Mouse (Mus musculus) ES-Bruce4 (cell line): ENCODE measurements around the gene Wscd2.

Experiments used
- CTCF ChIP-seq: IDR thresholded peaks from one replicate; pipeline ENCODE4 v1.8.1; 2011; ENCODE audit warnings: low read depth, low read length
- POLR2A ChIP-seq: IDR thresholded peaks from one replicate; pipeline ENCODE4 v1.8.1; 2011; ENCODE audit warnings: low read length; ENCODE audit not compliant: insufficient read depth

DNA sequence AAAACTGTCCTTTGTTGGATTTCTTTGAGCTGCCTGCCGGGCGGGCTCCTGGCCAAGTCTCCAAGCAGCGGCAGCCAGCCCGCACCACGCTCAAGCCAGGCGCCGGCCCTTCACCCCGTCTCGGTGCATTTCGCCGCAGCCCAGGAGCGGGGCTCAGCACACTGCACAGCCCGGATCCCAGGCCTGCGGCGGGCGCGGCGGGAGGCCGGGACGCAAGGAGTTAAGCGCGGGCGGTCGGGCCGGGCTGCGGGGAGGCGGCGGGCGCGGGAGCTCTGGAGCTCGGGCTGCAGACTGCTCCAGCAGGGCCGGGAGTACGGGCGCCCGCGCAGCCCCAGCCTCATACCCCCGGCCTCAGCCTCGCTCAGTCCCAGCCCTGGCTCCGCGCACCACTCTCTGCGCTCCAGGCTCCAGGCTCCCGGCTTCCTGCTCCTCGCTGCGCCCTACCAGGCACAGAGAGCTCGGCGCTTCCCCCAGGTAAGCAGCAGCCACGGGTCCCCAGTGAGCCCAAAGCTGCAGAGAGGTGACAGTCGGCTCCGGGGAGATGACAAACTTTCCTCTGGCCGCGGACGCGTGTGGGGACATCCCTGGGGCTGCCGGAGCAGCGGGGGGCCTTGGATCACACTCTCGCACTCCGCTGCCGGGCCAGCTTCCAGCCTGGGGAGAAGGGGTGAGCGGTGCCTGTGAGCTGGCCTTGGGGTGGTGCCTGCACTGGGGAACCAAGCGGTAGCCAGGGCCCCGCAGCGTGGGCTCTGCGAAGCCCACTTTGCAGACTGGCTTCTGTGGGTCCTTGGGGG is 531 bp downstream of the Wscd2 start:
- TF ChIP-seq CTCF (no peak), POLR2A (no peak)
